Mouse (Mus musculus) forebrain, embryonic 14.5 days (tissue): ENCODE measurements around the gene Noct. TPM values are rescaled to one million over a fixed set of nuclear protein-coding genes. Genes with fewer than 3 reads are reported as not detected.
A peak's percentile ranks its signal among the peaks of the same experiment; 100 is the strongest.
"Not testable (repeated sequence)": the region's sequence is repeated elsewhere in the genome, so short reads cannot be mapped to it uniquely, and the experiment has no call there.

Experiments used
- ATAC-seq: fragments of 200-750 bp; cut with Nextera tagmentation; 2 replicates; pipeline ENCODE4 v1.8.0; 2017; ENCODE audit warnings: mild to moderate bottlenecking, moderate library complexity
- DNase-seq: peaks from one replicate; pipeline ENCODE4 v3.0.0-alpha.2; 2015; ENCODE audit warnings: low spot score
- H3K27ac ChIP-seq: fragments of 300-500 bp; sonication (generic); 2 replicates; pipeline ENCODE4 v1.5.1; 2014; ENCODE audit warnings: low read depth, mild to moderate bottlenecking, control low read depth, low read length, moderate library complexity
- H3K27me3 ChIP-seq: fragments of 300-500 bp; sonication (generic); replicated peaks from 2 replicates; pipeline ENCODE4 v1.6.1; 2014; ENCODE audit warnings: low read length, control low read depth, mixed read lengths; ENCODE audit not compliant: control insufficient read depth, insufficient read depth
- H3K36me3 ChIP-seq: fragments of 300-500 bp; sonication (generic); 2 replicates; pipeline ENCODE4 v1.6.1; 2014; ENCODE audit warnings: low read length, control low read depth; ENCODE audit not compliant: control insufficient read depth, insufficient read depth
- H3K4me1 ChIP-seq: fragments of 300-500 bp; sonication (generic); 2 replicates; pipeline ENCODE4 v1.6.1; 2014; ENCODE audit warnings: antibody characterized with exemption, low read length, control low read depth; ENCODE audit not compliant: control insufficient read depth, insufficient read depth
- H3K4me2 ChIP-seq: fragments of 300-500 bp; sonication (generic); 2 replicates; pipeline ENCODE4 v1.6.1; 2014; ENCODE audit warnings: mild to moderate bottlenecking, control low read depth, low read length
- H3K4me3 ChIP-seq: fragments of 300-500 bp; sonication (generic); 2 replicates; pipeline ENCODE4 v1.5.1; 2014; ENCODE audit warnings: low read depth, low read length, control low read depth
- H3K9ac ChIP-seq: fragments of 300-500 bp; sonication (generic); 2 replicates; pipeline ENCODE4 v1.6.1; 2014; ENCODE audit warnings: mild to moderate bottlenecking, low read length, control low read depth, moderate library complexity
- H3K9me3 ChIP-seq: fragments of 300-500 bp; sonication (generic); replicated peaks from 2 replicates; pipeline ENCODE4 v1.6.1; 2016; ENCODE audit warnings: low read length, control low read depth, mixed read lengths; ENCODE audit not compliant: control insufficient read depth
- WGBS: fragments of 180-500 bp; shearing (Covaris S2); extraction: QIAGEN DNeasy Blood & Tissue Kit; methylation state at CpG from one replicate; pipeline ENCODE4 v1.1.7; 2014; 5-methylcytosine and 5-hydroxymethylcytosine counted together
- polyA plus RNA-seq: library from polyadenylated mRNA; unstranded; fragments of >200 nt; fragmentation: Nextera tagmentation; extraction: Ambion mirVana; gene quantifications from 2 replicates; pipeline ENCODE4 v1.2.1, GENCODE M21; 2014

Noct gene
- polyA plus RNA-seq, 1 experiment from 2014 or later, result 15.6 TPM

DNA sequence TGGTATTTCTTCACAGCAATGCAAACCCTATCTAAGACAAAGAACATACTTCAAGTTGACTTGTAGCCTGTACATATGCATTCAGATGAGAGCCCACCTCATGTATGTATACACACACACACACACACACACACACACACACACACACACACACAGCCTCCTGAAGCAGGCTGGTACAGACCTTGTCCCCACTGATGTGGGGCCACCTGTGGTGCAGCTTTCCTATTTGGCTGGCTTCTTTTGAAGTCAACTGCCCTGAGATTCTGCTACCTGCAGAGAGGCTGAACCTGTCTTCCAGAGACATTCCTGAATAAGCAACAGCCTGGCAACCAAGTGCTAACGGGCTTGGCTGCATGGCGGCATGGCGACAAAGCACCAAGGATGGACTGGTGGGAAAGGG is 13.8 kb upstream of the Noct start:
- H3K27me3 ChIP-seq, result no peaks in the 10 kb centered on the region
- H3K9me3 ChIP-seq, result no peaks in the 10 kb centered on the region
- H3K9ac ChIP-seq, result no peak overlapping the region
- H3K4me3 ChIP-seq, result no peak overlapping the region
- no peak overlapping the region for H3K4me2 ChIP-seq
- H3K4me1 ChIP-seq, result no peaks in the 10 kb centered on the region
- ATAC-seq, result no peak
- H3K27ac ChIP-seq, result no peak overlapping the region
- WGBS, result 95% methylated on average over 3 of the region's 3 CpGs
- no peaks in the 10 kb centered on the region for H3K36me3 ChIP-seq
- no peak for DNase-seq

DNA sequence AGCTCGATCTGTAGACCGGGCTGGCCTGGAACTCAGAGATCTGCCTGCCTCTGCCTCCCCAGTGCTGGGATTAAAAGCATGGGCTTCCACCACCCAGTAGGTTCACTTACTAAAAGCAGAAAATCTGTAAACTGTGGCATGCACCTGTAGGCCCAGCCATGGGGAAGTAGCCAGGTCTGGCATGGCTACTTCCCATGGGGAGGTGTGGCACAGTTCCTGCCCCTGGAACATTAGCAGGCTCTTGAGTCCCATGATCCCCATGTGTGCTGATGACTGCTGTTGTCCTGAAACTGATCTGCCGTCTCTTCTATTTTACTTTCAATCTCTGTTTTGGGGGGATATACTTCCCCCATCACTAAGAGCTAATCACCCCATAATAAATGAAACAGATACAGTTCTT is 11.1 kb upstream of the Noct start:
- Histone ChIP-seq H3K27ac (no peak overlapping the region), H3K4me2 (no peak overlapping the region), H3K9me3 (no peaks in the 10 kb centered on the region), H3K36me3 (no peaks in the 10 kb centered on the region), H3K27me3 (no peaks in the 10 kb centered on the region), H3K9ac (no peak overlapping the region), H3K4me1 (no peaks in the 10 kb centered on the region), H3K4me3 (no peak overlapping the region)
- ATAC-seq (no peak), DNase-seq (no peak)
- WGBS, result 93% methylated on average over 3 of the region's 3 CpGs

- Histone ChIP-seq H3K4me3 (no peak overlapping the region), H3K36me3 (no peaks in the 10 kb centered on the region), H3K9ac (no peak overlapping the region), H3K27me3 (no peaks in the 10 kb centered on the region), H3K9me3 (no peaks in the 10 kb centered on the region), H3K4me1 (no peaks in the 10 kb centered on the region), H3K27ac (no peak overlapping the region), H3K4me2 (no peak overlapping the region)
- DNase-seq, result no peak
- 82% methylated on average over 6 of the region's 6 CpGs for WGBS
- ATAC-seq, result no peak
Observed at GRCm38 (mm10) chr3:51215681-51216080, 8.6 kb upstream of the Noct start.

DNA sequence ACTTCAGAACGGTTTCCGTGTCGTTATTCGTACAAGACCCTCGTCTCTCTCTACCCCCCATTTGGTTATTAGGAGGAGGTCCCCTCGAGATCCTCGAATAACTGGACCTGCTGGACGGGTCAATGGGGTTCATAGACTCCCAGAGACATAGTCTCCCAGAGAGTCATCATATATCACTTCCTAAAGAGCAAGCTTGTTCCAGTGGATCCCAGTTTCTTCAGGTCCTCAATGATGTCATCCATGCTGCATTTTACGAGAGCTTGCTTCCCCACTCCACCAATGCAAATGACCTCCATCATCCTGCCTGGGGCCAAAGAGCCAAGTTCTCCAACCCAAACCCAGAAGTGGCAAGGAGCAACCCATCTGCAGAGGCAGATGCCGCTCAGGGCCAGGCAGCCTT is 7.9 kb upstream of the Noct start:
- H3K4me1 ChIP-seq, DNase-seq, H3K27me3 ChIP-seq, H3K4me3 ChIP-seq, H3K9ac ChIP-seq, ATAC-seq, H3K36me3 ChIP-seq, H3K27ac ChIP-seq, H3K4me2 ChIP-seq, H3K9me3 ChIP-seq: not testable (repeated sequence)
- WGBS, result 82% methylated on average over 5 of the region's 10 CpGs

DNA sequence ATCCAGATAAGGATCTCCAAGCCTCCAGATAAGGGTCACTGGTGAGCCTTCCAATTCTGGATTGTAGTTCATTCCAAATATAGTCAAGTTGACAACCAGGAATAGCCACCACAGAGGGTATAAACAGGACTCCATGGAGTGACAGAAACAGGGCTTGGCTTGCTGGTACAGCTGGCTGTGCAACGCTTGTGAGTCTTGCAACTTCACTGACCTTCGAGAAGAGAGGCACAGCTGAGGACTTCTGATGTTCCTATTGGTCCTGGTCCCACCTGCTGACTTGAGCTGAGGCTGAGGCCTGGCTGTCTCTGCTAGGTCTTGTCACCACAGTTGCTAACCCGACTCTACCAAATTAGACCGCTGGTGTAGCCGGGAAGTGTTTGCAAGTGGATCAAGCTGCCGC is 5.9 kb upstream of the Noct start:
- DNase-seq, H3K27me3 ChIP-seq, H3K4me1 ChIP-seq, H3K36me3 ChIP-seq, H3K4me3 ChIP-seq, H3K4me2 ChIP-seq, ATAC-seq, H3K9me3 ChIP-seq, H3K27ac ChIP-seq, H3K9ac ChIP-seq: not testable (repeated sequence)
- 89% methylated on average over 6 of the region's 6 CpGs for WGBS

DNA sequence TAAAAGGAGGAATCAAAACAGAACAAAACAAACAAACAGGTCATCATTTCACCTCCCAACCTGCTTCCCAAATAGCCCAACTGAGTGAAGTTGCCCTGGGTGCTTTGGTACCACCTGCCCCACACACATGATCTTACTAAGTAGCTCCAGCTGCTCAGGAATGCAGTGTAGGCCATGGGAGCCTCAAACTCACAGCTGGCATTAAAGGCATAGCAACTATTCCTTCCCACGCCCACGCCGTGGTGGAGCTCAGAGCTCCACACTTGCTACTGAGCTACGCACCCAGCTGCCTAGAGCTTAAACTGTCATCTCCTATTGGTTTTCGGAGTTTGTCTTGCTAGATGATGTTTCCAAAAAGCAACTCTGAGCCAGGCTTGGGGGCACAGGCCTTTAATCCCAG is 5.0 kb upstream of the Noct start:
- 86% methylated on average over 5 of the region's 5 CpGs for WGBS
- H3K27ac ChIP-seq, result no peak overlapping the region
- peaks cover 2% of the 10 kb centered on the region; the same call in 1 of the 2 replicates for H3K4me1 ChIP-seq
- H3K9me3 ChIP-seq, result no peaks in the 10 kb centered on the region
- H3K4me3 ChIP-seq, result no peak overlapping the region
- no peak overlapping the region for H3K4me2 ChIP-seq
- no peak overlapping the region for H3K9ac ChIP-seq
- no peaks in the 10 kb centered on the region for H3K27me3 ChIP-seq
- no peaks in the 10 kb centered on the region for H3K36me3 ChIP-seq
- ATAC-seq (no peak), DNase-seq (no peak)

DNA sequence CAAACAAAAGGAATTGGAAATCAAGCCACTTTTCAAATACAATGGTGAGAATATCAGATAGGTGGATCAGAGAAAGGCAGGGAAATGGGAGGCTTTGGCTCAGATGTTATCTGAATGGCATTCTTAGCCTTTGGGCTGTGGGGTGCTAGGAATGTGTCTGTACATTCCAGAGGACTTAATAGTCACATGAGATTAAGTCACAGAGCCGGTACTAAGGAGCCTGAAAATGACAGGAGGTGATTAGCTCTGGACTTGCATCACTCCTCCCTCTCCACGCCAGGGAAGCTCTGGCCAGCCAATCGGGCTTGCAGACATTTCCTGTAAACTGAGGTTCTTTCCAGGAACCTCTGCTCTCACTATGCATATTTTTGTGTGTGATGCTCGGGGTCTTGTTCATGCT is 3.4 kb upstream of the Noct start:
- no peak for ATAC-seq

DNA sequence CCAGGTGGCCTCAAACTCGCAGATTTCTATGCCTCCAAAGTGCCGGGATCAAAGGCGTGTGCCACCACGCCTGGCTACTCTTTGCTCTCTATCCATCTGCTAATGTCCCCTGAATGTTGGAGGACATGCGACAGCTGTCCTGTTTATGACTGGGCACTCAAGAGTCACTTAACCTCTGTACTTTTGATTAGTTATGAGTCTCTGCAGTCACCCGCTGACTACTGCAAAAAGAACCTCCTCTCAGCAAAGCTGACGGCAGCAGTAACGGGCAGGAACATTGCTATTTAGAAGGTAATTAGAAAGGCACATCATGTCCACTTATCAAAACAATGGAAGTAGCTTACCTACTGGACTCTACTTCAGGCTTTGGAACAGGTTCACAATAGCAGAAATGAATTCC is 2.4 kb upstream of the Noct start:
- ATAC-seq, result no peak
- H3K27ac ChIP-seq, result no peak overlapping the region
- H3K9me3 ChIP-seq, result no peaks in the 10 kb centered on the region
- no peak overlapping the region for H3K4me3 ChIP-seq
- DNase-seq, result no peak
- H3K27me3 ChIP-seq, result no peaks in the 10 kb centered on the region
- peaks cover 6% of the 10 kb centered on the region; the same call in 1 of the 2 replicates for H3K4me1 ChIP-seq
- H3K9ac ChIP-seq, result no peak overlapping the region
- WGBS, result 79% methylated on average over 8 of the region's 8 CpGs
- H3K4me2 ChIP-seq, result no peak overlapping the region
- H3K36me3 ChIP-seq, result no peaks in the 10 kb centered on the region

More for the DNA sequence above, 3.4 kb upstream of the Noct start:
- Histone ChIP-seq H3K9me3 (no peaks in the 10 kb centered on the region), H3K36me3 (no peaks in the 10 kb centered on the region), H3K4me1 (peaks cover 6% of the 10 kb centered on the region; the same call in 1 of the 2 replicates), H3K9ac (no peak overlapping the region), H3K4me3 (no peak overlapping the region), H3K4me2 (no peak overlapping the region), H3K27me3 (no peaks in the 10 kb centered on the region), H3K27ac (no peak overlapping the region)
- 53% methylated on average over 4 of the region's 4 CpGs for WGBS
- no peak for DNase-seq

- peak; percentile 11 for DNase-seq
- no peak overlapping the region for H3K27ac ChIP-seq
- H3K27me3 ChIP-seq, result no peaks in the 10 kb centered on the region
- whole genome bisulfite sequencing, result 84% methylated on average over 6 of the region's 6 CpGs
- H3K4me1 ChIP-seq, result peaks cover 6% of the 10 kb centered on the region; the same call in 1 of the 2 replicates
- no peak overlapping the region for H3K4me3 ChIP-seq
- no peak overlapping the region for H3K9ac ChIP-seq
- no peaks in the 10 kb centered on the region for H3K36me3 ChIP-seq
- H3K9me3 ChIP-seq, result no peaks in the 10 kb centered on the region
- H3K4me2 ChIP-seq, result no peak overlapping the region
- no peak for ATAC-seq
Observed at GRCm38 (mm10) chr3:51222302-51222701, 1.9 kb upstream of the Noct start.
